Mouse (Mus musculus): ENCODE measurements at regions not wholly inside any gene's neighbourhood (a gene's known extent, or its start where the extent isn't known, plus 50 kb on each side); places are given as distances from the start of the nearest gene placed in this dataset.

DNA sequence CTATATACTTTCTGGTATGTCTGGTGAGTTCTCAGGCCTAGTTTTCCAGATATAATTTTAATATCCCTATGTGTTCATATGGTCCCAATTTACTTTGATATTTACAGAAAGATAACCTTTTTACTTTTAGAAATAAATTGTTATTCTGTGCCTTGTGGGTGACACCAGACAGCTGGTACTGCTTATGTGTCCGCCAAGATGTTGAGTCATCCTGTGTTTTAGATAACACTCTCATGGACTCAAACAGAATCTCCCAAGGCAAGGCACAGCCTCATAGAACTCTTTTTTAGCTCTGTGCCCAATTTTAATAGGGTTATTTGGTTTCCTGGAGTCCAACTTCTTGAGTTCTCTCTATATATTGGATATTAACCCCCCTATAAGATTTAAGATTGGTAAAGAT, 116.2 kb upstream of the Tex13c3 start:
- peak; percentile 3 to 5 for DNase-seq (ENCODE audit: low spot score in 2 of 2)

DNA sequence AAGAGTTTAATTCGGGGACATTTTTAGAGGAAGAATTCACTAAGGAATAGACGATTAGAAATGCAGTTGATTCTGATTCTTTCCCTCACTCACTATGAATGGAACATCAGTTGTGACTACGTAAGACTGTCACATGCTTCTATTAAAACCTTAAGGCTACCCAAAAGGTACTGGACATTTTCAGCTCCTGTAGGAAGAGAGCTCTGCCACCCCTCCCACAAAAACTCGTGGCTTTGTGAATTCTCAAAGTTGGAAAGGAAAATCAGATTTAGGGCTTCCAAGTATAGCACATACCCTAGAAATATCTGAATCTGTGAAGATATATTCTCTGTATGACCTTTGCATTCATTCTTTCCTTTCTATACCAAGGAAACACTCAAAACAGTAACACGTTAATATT, 74.8 kb upstream of the Tex13c3 start:
- DNase-seq (ENCODE audit: low spot score in 2 of 2), result no peak

All from layer of hippocampus, adult 8-10 months (tissue).